Mouse (Mus musculus): ENCODE measurements around the gene Ctsw. TPM values are rescaled to one million over a fixed set of nuclear protein-coding genes. Genes with fewer than 3 reads are reported as not detected.

Gene Ctsw
- polyA plus RNA-seq, 1 experiment: 3.7 TPM

DNA sequence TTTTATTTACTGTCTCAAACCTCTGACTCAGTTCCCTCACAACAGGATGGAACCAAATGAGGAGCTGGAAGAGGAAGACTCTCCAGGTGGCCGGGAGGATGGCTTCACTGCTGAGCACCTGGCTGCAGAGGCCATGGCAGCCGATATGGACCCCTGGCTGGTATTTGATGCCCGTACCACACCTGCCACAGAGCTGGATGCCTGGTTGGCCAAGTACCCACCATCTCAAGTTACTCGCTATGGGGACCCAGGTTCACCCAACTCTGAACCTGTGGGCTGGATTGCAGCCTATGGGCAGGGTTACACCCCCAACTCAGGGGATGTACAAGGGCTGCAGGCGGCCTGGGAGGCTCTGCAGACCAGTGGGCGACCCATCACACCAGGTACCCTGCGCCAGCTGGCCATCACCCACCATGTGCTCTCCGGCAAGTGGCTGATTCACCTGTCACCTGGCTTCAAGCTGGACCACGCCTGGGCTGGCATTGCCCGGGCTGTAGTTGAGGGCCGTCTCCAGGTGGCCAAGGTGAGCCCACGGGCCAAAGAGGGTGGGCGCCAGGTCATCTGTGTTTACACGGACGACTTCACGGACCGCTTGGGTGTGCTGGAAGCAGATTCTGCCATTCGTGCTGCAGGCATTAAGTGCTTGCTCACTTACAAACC lies 42.3 kb downstream of the Ctsw start:
- DNase-seq (ENCODE audit: low read depth): no peak
- TF ChIP-seq POLR2A (IDR thresholded peaks at IDR 0.05; ENCODE audit: borderline replicate concordance, extremely low read depth, insufficient read depth, insufficient read length, poor library complexity, severe bottlenecking): no peak
- TF ChIP-seq CTCF (IDR thresholded peaks at IDR 0.05; ENCODE audit: borderline replicate concordance, extremely low read depth, insufficient read depth, insufficient read length): no peak

GRCm38 (mm10) chr19:5424782-5425741 lies 43.2 kb downstream of the Ctsw start, which contains the start of the genes Drap1 and AI837181:
TSS of gene Drap1 (minus strand) at chr19:5424979.
TSS of gene AI837181 (plus strand) at chr19:5425144.
- TF ChIP-seq CTCF (IDR thresholded peaks at IDR 0.05; ENCODE audit: borderline replicate concordance, extremely low read depth, insufficient read depth, insufficient read length) (no peak), POLR2A (IDR thresholded peaks at IDR 0.05; ENCODE audit: borderline replicate concordance, extremely low read depth, insufficient read depth, insufficient read length, poor library complexity, severe bottlenecking) (0 out of 2 replicates have a peak, but pooled peaks have one; percentile 24)

DNA sequence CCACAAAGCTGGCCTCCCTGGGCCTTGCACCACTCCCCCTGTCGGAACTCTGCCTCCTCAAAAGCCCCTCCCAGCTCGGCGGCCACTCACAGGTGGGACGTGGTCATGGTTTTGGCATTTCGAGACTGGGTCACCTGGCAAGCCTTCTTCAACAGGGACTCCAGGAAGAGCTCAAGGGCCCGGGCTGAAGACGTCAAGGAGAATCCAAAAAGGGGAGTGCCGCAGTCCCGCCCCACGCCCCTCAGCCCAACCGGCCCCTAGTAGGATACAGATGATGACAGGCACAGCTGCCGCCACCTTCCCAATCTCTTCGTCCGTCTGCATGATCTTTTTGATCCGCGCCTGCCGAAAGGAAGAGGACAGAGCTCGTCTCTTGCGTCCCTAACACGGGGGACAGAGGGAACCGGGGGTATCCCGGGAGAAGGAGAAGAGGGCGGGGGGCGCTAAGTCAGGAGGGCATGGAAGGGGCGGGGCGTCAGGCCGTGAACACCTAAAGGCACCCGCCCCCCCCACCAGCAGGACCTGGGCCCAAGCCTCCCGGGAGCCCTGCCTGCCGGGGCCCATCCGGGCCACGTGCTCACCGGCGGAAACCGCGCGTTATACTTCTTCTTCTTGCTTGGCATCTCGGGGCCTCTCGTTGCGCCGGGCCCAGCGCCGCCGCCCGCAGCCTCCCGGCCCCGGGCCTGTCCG lies 44.1 kb downstream of the Ctsw start:
- DNase-seq (ENCODE audit: low read depth): peak; percentile 75
- TF ChIP-seq POLR2A (IDR thresholded peaks at IDR 0.05; ENCODE audit: borderline replicate concordance, extremely low read depth, insufficient read depth, insufficient read length, poor library complexity, severe bottlenecking) (peak; percentile 64; the same call in 1 of the 2 replicates), CTCF (IDR thresholded peaks at IDR 0.05; ENCODE audit: borderline replicate concordance, extremely low read depth, insufficient read depth, insufficient read length) (no peak)

More at GRCm38 (mm10) chr19:5424782-5425741, 43.2 kb downstream of the Ctsw start, which contains the start of the genes Drap1 and AI837181:
- DNase-seq (ENCODE audit: low read depth): peak; percentile 99

DNA sequence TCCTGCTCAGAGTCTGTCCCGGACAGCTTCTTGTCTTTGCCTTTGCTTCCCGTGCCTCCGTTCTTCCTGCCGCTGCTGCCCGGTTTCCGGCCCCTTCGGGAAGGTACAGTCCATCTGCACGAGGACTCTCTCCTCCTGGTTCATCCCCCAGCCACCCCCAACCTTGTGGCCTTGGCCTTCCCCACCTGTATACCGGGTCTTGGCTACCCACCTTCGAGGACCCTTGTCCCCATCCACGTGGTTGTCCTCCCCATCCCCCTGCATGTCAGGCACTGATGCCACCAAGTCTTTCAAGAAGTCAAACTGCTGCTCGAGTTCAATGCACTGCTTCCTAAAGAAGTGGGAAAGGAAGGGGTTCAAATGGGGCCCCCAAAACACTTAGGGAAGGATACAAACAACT lies 44.7 kb downstream of the Ctsw start:
- no peak for DNase-seq (ENCODE audit: low read depth)
- TF ChIP-seq CTCF (IDR thresholded peaks at IDR 0.05; ENCODE audit: borderline replicate concordance, extremely low read depth, insufficient read depth, insufficient read length) (no peak), POLR2A (IDR thresholded peaks at IDR 0.05; ENCODE audit: borderline replicate concordance, extremely low read depth, insufficient read depth, insufficient read length, poor library complexity, severe bottlenecking) (no peak)

- no peak for DNase-seq (ENCODE audit: low read depth)
- TF ChIP-seq CTCF (IDR thresholded peaks at IDR 0.05; ENCODE audit: borderline replicate concordance, extremely low read depth, insufficient read depth, insufficient read length): no peak
- TF ChIP-seq POLR2A (IDR thresholded peaks at IDR 0.05; ENCODE audit: borderline replicate concordance, extremely low read depth, insufficient read depth, insufficient read length, poor library complexity, severe bottlenecking): no peak
These were observed 45.3 kb downstream of the Ctsw start for GRCm38 (mm10) chr19:5422895-5423443.

GRCm38 (mm10) chr19:5422267-5422666 lies 46.0 kb downstream of the Ctsw start:
- no peak for TF ChIP-seq POLR2A (IDR thresholded peaks at IDR 0.05; ENCODE audit: borderline replicate concordance, extremely low read depth, insufficient read depth, insufficient read length, poor library complexity, severe bottlenecking)
- no peak for TF ChIP-seq CTCF (IDR thresholded peaks at IDR 0.05; ENCODE audit: borderline replicate concordance, extremely low read depth, insufficient read depth, insufficient read length)
- DNase-seq (ENCODE audit: low read depth): no peak

- TF ChIP-seq CTCF (IDR thresholded peaks at IDR 0.05; ENCODE audit: borderline replicate concordance, extremely low read depth, insufficient read depth, insufficient read length): no peak
- no peak for TF ChIP-seq POLR2A (IDR thresholded peaks at IDR 0.05; ENCODE audit: borderline replicate concordance, extremely low read depth, insufficient read depth, insufficient read length, poor library complexity, severe bottlenecking)
- no peak for DNase-seq (ENCODE audit: low read depth)
These were observed 46.5 kb downstream of the Ctsw start for GRCm38 (mm10) chr19:5421784-5422183.

- TF ChIP-seq POLR2A (IDR thresholded peaks at IDR 0.05; ENCODE audit: borderline replicate concordance, extremely low read depth, insufficient read depth, insufficient read length, poor library complexity, severe bottlenecking) (no peak), CTCF (IDR thresholded peaks at IDR 0.05; ENCODE audit: borderline replicate concordance, extremely low read depth, insufficient read depth, insufficient read length) (no peak)
- DNase-seq (ENCODE audit: low read depth): no peak
These were observed 47.7 kb downstream of the Ctsw start for GRCm38 (mm10) chr19:5420579-5420978.

DNA sequence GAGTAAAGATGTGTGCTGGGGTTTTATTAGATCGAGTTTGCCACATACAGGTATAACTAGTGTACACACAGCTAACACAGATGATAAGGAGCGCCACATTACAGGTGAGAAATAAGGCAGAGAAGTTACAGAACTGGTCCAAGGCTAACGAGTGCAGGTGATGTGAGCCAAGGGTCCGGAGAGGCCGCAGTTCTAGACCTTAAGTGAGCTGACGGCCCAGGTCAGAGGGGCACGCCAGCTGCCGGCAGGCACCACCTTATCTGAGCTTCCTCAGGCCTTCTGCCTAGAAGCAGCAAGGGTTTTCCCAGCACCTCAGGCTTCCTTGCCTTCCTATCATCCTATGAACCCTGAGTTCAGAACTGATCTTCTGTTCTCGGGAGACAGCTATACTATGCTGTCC lies 48.7 kb downstream of the Ctsw start:
- no peak for DNase-seq (ENCODE audit: low read depth)
- no peak for TF ChIP-seq CTCF (IDR thresholded peaks at IDR 0.05; ENCODE audit: borderline replicate concordance, extremely low read depth, insufficient read depth, insufficient read length)
- no peak for TF ChIP-seq POLR2A (IDR thresholded peaks at IDR 0.05; ENCODE audit: borderline replicate concordance, extremely low read depth, insufficient read depth, insufficient read length, poor library complexity, severe bottlenecking)

DNA sequence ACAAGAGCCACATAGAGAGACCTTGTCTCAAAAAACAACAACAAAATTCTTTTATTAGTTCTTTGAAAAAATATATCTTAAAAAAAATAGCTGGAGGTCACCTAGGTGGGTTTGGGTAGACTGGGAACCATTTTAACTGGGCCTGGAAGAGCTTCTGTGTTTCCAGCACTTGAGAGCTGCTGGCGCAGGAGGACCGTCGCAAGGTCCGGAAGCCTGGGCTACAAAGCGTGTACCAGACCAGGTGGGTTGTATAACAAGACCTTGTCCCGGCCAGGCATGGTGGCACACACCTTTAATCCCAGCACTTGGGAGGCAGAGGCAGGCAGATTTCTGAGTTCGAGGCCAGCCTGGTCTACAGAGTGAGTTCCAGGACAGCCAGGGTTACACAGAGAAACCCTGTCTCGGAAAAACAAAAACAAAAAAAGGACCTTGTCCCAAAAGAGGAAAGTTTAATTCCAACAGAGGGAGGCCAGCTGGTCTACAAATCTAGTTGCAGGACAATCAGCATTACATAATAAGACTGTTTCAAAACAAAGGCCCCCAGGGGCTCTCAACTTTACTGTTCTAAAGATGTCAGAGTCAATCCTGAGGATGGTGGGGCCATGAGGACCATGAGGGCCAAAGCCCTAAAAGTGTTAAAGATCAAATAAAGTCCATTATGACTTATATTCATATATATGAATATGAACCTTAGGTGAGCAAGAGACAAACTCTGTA lies 49.4 kb downstream of the Ctsw start:
- no peak for TF ChIP-seq POLR2A (IDR thresholded peaks at IDR 0.05; ENCODE audit: borderline replicate concordance, extremely low read depth, insufficient read depth, insufficient read length, poor library complexity, severe bottlenecking)
- no peak for TF ChIP-seq CTCF (IDR thresholded peaks at IDR 0.05; ENCODE audit: borderline replicate concordance, extremely low read depth, insufficient read depth, insufficient read length)
- DNase-seq (ENCODE audit: low read depth): no peak

Other genes with a start within 250 kb of the Ctsw start
- 50.2 and 71.6 TPM in 2 replicates for gene Pacs1, start 195.4 kb downstream of the Ctsw start, polyA plus RNA-seq (2012; rRNA removed)
- 178 and 192 TPM in 2 replicates for gene Sf3b2, start 173.1 kb downstream of the Ctsw start, polyA plus RNA-seq (2012; rRNA removed)
- 45.5 and 55.4 TPM in 2 replicates for gene Gal3st3, start 170.2 kb downstream of the Ctsw start, polyA plus RNA-seq (2012; rRNA removed)
- not detected in 2 replicates for gene Catsper1, start 132.8 kb downstream of the Ctsw start, polyA plus RNA-seq (2012; rRNA removed)
- gene Cst6, start 118.9 kb downstream of the Ctsw start, polyA plus RNA-seq (2012; rRNA removed): 1.3 and 1.6 TPM in 2 replicates
- 37.2 and 38.4 TPM in 2 replicates for gene Eif1ad, start 101.8 kb downstream of the Ctsw start, polyA plus RNA-seq (2012; rRNA removed)
- 181 and 258 TPM in 2 replicates for gene Banf1, start 101.3 kb downstream of the Ctsw start, polyA plus RNA-seq (2012; rRNA removed)
- 40.9 and 65.0 TPM in 2 replicates for gene Sart1, start 79.8 kb downstream of the Ctsw start, polyA plus RNA-seq (2012; rRNA removed)
- 0.04 and 0.20 TPM in 2 replicates for gene Tsga10ip, start 66.0 kb downstream of the Ctsw start, polyA plus RNA-seq (2012; rRNA removed)
- gene Drap1, start 43.5 kb downstream of the Ctsw start, polyA plus RNA-seq (2012; rRNA removed): 224 and 257 TPM in 2 replicates
- gene AI837181, start 43.4 kb downstream of the Ctsw start, polyA plus RNA-seq (2012; rRNA removed): 86.4 and 106 TPM in 2 replicates
- not detected in 2 replicates for gene Fosl1, start 21.0 kb downstream of the Ctsw start, polyA plus RNA-seq (2012; rRNA removed)
- gene Ccdc85b, start 10.6 kb downstream of the Ctsw start, polyA plus RNA-seq (2012; rRNA removed): 9.6 and 12.1 TPM in 2 replicates
- 179 and 266 TPM in 2 replicates for gene Fibp, start 7.9 kb downstream of the Ctsw start, polyA plus RNA-seq (2012; rRNA removed)
- 47.7 and 58.5 TPM in 2 replicates for gene Efemp2, start 5.4 kb upstream of the Ctsw start, polyA plus RNA-seq (2012; rRNA removed)
- 46.4 and 73.2 TPM in 2 replicates for gene Mus81, start 19.9 kb upstream of the Ctsw start, polyA plus RNA-seq (2012; rRNA removed)
- gene Cfl1, start 21.9 kb upstream of the Ctsw start, polyA plus RNA-seq (2012; rRNA removed): 1,637 and 1,665 TPM in 2 replicates
- gene 1700020D05Rik, start 35.3 kb upstream of the Ctsw start, polyA plus RNA-seq (2012; rRNA removed): 2.5 and 4.7 TPM in 2 replicates
- gene Snx32, start 42.0 kb upstream of the Ctsw start, polyA plus RNA-seq (2012; rRNA removed): 92.3 and 123 TPM in 2 replicates
- 0.31 and 0.42 TPM in 2 replicates for gene Ovol1, start 92.1 kb upstream of the Ctsw start, polyA plus RNA-seq (2012; rRNA removed)
- 2.6 and 4.5 TPM in 2 replicates for gene Ap5b1, start 99.5 kb upstream of the Ctsw start, polyA plus RNA-seq (2012; rRNA removed)
- 62.0 and 111 TPM in 2 replicates for gene Rnaseh2c, start 133.4 kb upstream of the Ctsw start, polyA plus RNA-seq (2012; rRNA removed)
- 163 and 181 TPM in 2 replicates for gene Kat5, start 141.7 kb upstream of the Ctsw start, polyA plus RNA-seq (2012; rRNA removed)
- gene Rela, start 169.0 kb upstream of the Ctsw start, polyA plus RNA-seq (2012; rRNA removed): 44.7 and 47.0 TPM in 2 replicates
- 30.8 and 32.5 TPM in 2 replicates for gene Sipa1, start 195.2 kb upstream of the Ctsw start, polyA plus RNA-seq (2012; rRNA removed)
- 21.6 and 22.9 TPM in 2 replicates for gene Map3k11, start 220.2 kb upstream of the Ctsw start, polyA plus RNA-seq (2012; rRNA removed)
- 95.9 and 120 TPM in 2 replicates for gene Pcnx3, start 220.4 kb upstream of the Ctsw start, polyA plus RNA-seq (2012; rRNA removed)
- gene Kcnk7, start 235.9 kb upstream of the Ctsw start, polyA plus RNA-seq (2012; rRNA removed): 0.13 TPM in 1 of 2 replicates, not detected in the other